Mouse (Mus musculus): ENCODE measurements at regions not wholly inside any gene's neighbourhood (a gene's known extent, or its start where the extent isn't known, plus 50 kb on each side); places are given as distances from the start of the nearest gene placed in this dataset.

DNA sequence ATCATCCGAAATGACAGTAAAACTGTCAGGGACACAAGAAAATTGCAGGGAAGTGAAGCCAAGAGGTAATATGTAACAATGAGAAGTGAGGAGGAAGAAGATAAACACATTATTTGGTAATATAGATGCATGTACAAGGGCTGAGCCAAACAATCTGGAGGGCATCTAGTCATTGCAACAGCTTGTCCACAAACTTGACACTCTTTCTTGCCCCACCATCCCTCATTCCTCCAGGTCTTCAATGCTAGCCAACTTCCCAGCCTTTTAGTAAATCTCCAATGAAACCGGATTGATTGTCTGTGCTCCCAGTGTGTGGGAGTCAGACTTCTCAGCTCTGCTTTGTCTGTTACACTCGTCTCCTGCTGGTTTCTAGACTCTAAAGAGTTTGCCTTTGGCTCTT lies 172.3 kb upstream of the Gbe1 start:
- TF ChIP-seq CTCF (conservative IDR thresholded peaks at IDR 0.05 in 1 of 2, IDR thresholded peaks at IDR 0.05 in 1 of 2; ENCODE audit: low read depth in 2 of 2, low read length in 2 of 2) (no peak), UBTF (IDR thresholded peaks at IDR 0.05; ENCODE audit: low read depth, low read length) (no peak), POLR2A (IDR thresholded peaks at IDR 0.05; ENCODE audit: low read depth, low read length) (no peak), USF2 (conservative IDR thresholded peaks at IDR 0.05; ENCODE audit: low read depth, low read length) (no peak), RCOR1 (conservative IDR thresholded peaks at IDR 0.05; ENCODE audit: low read depth, low read length) (no peak), MEF2A (IDR thresholded peaks at IDR 0.05; ENCODE audit: borderline replicate concordance, low read depth, low read length) (no peak), ZMIZ1 (IDR thresholded peaks at IDR 0.05; ENCODE audit: low read depth, low read length) (no peak)

All from CH12.LX (cell line).